Mouse (Mus musculus) E14TG2a.4 (cell line): ENCODE data around the gene Stk38.
A peak's percentile ranks its signal among the peaks of the same experiment; 100 is the strongest.

Experiments
- H3K27me3 ChIP-seq: 2 replicates; pipeline ENCODE4 v1.6.1; 2014; ENCODE audit warnings: low read length, control low read depth; ENCODE audit not compliant: insufficient read depth
- H3K36me3 ChIP-seq: 2 replicates; pipeline ENCODE4 v1.6.1; 2014; ENCODE audit warnings: low read length, control low read depth; ENCODE audit not compliant: insufficient read depth
- H3K4me1 ChIP-seq: replicated peaks from 2 replicates; pipeline ENCODE4 v1.6.1; 2014; ENCODE audit warnings: low read depth, low read length, control low read depth
- H3K4me3 ChIP-seq: replicated peaks from 2 replicates; pipeline ENCODE4 v1.5.1; 2014; ENCODE audit warnings: mild to moderate bottlenecking, low read length
- H3K9me3 ChIP-seq: 2 replicates; pipeline ENCODE4 v1.6.1; 2014; ENCODE audit warnings: low read length, control low read depth
- CTCF ChIP-seq: conservative IDR thresholded peaks from 2 replicates; pipeline ENCODE4 v1.5.1; 2014; ENCODE audit warnings: low read length
- NANOG ChIP-seq: IDR thresholded peaks from 2 replicates; pipeline ENCODE4 v1.6.1; 2014; ENCODE audit warnings: borderline replicate concordance, low read length, mixed read lengths
- POU5F1 ChIP-seq: IDR thresholded peaks from 2 replicates; pipeline ENCODE4 v1.6.1; 2014; ENCODE audit warnings: low read length, borderline replicate concordance

The Stk38 gene

DNA sequence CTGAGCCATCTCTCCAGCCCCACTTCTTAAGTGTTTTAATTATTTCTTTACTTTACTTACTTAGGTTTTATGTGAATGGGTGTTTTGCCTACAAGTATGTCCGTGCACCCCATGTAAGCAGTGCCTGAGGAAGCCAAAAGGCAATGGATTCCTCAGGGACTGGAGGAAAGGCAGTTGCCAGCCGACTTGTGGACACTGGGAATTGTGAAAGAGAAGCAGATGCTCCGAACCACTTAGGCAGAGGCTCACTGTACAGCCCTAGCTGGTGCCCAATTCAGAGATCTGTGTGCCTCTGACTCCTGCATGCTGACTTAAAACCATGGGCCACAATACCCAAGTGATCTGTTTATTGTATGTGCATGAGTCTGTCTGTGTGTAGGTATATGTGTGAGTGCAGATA lies 18.8 kb downstream of the Stk38 start:
- Histone ChIP-seq H3K4me1 (peaks cover 65% of the 10 kb centered on the region), H3K4me3 (no peak overlapping the region), H3K9me3 (no peaks in the 10 kb centered on the region), H3K36me3 (peaks cover 91% of the 10 kb centered on the region), H3K27me3 (no peaks in the 10 kb centered on the region)
- TF ChIP-seq CTCF (no peak), NANOG (no peak), POU5F1 (no peak)

- TF ChIP-seq NANOG, result no peak
- TF ChIP-seq CTCF, result no peak
- TF ChIP-seq POU5F1, result no peak
- H3K4me1 ChIP-seq, result peaks cover 72% of the 10 kb centered on the region
- no peaks in the 10 kb centered on the region for H3K27me3 ChIP-seq
- peak overlapping the region; percentile 29; the same call in 1 of the 2 replicates for H3K4me3 ChIP-seq
- H3K36me3 ChIP-seq, result peaks cover 93% of the 10 kb centered on the region
- H3K9me3 ChIP-seq, result no peaks in the 10 kb centered on the region
Measured at GRCm38 (mm10) chr17:28988291-28988690, 19.5 kb downstream of the Stk38 start.

- TF ChIP-seq NANOG (no peak), CTCF (peak; percentile 90), POU5F1 (no peak)
- Histone ChIP-seq H3K36me3 (peaks cover 96% of the 10 kb centered on the region), H3K9me3 (no peaks in the 10 kb centered on the region), H3K4me1 (peaks cover 78% of the 10 kb centered on the region), H3K4me3 (peak overlapping the region; percentile 29; the same call in 1 of the 2 replicates), H3K27me3 (no peaks in the 10 kb centered on the region)
Measured at GRCm38 (mm10) chr17:28987713-28988112, 20.1 kb downstream of the Stk38 start.

DNA sequence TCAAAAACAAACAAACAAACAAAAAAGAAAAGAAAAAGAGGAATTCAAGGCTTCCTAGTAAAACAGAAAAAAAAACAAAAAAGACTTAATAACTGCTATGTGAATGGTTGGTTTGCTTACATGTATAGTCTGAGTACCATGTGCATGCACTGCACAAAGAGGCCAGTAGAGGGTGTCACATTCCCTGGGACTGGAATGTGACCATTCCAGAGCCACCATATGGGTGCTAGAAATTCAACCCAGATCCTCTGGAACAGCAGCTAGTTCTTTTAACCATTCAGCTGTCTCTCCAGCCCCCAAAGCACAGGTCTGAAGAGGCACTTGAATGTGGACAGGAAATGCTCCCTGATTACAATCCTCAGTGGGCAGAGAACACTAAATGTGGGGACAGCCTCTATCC lies 21.0 kb downstream of the Stk38 start:
- Histone ChIP-seq H3K9me3 (no peaks in the 10 kb centered on the region), H3K36me3 (peaks cover 97% of the 10 kb centered on the region), H3K4me1 (peaks cover 86% of the 10 kb centered on the region), H3K4me3 (no peak overlapping the region), H3K27me3 (no peaks in the 10 kb centered on the region)
- TF ChIP-seq CTCF, result peak; percentile 93
- no peak for TF ChIP-seq NANOG
- no peak for TF ChIP-seq POU5F1

- Histone ChIP-seq H3K4me3 (no peak overlapping the region), H3K9me3 (no peaks in the 10 kb centered on the region), H3K36me3 (peaks cover 91% of the 10 kb centered on the region), H3K4me1 (peaks cover 82% of the 10 kb centered on the region), H3K27me3 (no peaks in the 10 kb centered on the region)
- no peak for TF ChIP-seq POU5F1
- TF ChIP-seq CTCF, result no peak
- peak; percentile 39; the same call in 1 of the 2 replicates for TF ChIP-seq NANOG
Measured at GRCm38 (mm10) chr17:28984724-28985420, 22.9 kb downstream of the Stk38 start.

GRCm38 (mm10) chr17:28982591-28982990 lies 25.2 kb downstream of the Stk38 start:
- no peaks in the 10 kb centered on the region for H3K27me3 ChIP-seq
- peaks cover 92% of the 10 kb centered on the region for H3K36me3 ChIP-seq
- H3K9me3 ChIP-seq, result no peaks in the 10 kb centered on the region
- peaks cover 81% of the 10 kb centered on the region for H3K4me1 ChIP-seq
- TF ChIP-seq POU5F1, result no peak
- TF ChIP-seq NANOG, result no peak
- no peak for TF ChIP-seq CTCF
- 0 out of 2 replicates have a peak overlapping the region, but pooled peaks have one; percentile 18 for H3K4me3 ChIP-seq

DNA sequence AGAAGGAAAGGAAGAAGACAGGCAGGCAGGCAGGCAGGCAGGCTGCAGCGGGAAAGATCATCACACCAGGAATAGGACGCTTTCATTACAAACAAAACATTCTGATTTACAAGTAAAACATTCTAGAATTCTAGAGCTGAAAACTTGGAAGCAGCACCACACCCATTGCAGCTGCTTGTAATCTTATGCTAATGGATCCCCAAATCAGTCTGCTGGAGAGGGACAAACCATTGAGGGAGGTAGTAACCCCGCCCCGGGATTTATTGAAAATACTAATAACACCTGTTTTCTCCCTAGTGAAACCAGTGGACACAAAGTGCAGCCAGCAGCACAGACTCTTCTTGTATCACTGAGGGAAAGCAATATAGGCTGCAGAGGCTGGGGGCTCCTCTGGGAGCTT lies 26.7 kb downstream of the Stk38 start:
- peak overlapping the region; percentile 29 for H3K4me3 ChIP-seq

DNA sequence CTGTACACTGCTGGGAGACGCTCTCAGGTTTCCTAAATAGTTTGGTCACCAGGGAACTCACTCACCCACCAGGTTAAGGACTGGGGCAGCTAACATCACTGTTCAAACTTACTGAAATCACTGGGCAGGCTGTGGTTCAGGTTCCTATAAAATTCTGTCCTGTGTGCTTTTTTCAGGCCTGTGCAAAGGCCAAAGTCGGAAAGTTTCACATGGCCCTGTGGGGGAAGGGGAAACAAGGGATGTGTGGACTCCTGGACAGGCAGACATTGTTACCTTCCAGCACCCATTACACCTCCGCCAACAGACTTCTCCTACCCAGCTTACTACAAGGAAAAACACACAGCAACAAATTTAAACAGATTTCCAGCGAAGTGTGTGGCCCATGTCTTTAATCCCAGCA lies 28.7 kb downstream of the Stk38 start:
- H3K4me3 ChIP-seq, result no peak overlapping the region
- no peaks in the 10 kb centered on the region for H3K9me3 ChIP-seq
- no peaks in the 10 kb centered on the region for H3K27me3 ChIP-seq
- H3K36me3 ChIP-seq, result peaks cover 93% of the 10 kb centered on the region
- H3K4me1 ChIP-seq, result peaks cover 73% of the 10 kb centered on the region
- TF ChIP-seq POU5F1, result no peak
- no peak for TF ChIP-seq CTCF
- TF ChIP-seq NANOG, result no peak

More for the DNA sequence above, 26.7 kb downstream of the Stk38 start:
- Histone ChIP-seq H3K9me3 (no peaks in the 10 kb centered on the region), H3K4me1 (peaks cover 71% of the 10 kb centered on the region), H3K36me3 (peaks cover 93% of the 10 kb centered on the region), H3K27me3 (no peaks in the 10 kb centered on the region)
- TF ChIP-seq CTCF (no peak), POU5F1 (no peak), NANOG (no peak)

GRCm38 (mm10) chr17:28970122-28970521 lies 37.7 kb downstream of the Stk38 start:
- Histone ChIP-seq H3K27me3 (no peaks in the 10 kb centered on the region), H3K9me3 (no peaks in the 10 kb centered on the region), H3K4me1 (peaks cover 80% of the 10 kb centered on the region), H3K4me3 (no peak overlapping the region), H3K36me3 (peaks cover 100% of the 10 kb centered on the region)
- no peak for TF ChIP-seq NANOG
- no peak for TF ChIP-seq CTCF
- no peak for TF ChIP-seq POU5F1
